Mouse (Mus musculus) CH12.LX (cell line): ENCODE results near the gene Ppil3. TPM values are rescaled to one million over a fixed set of nuclear protein-coding genes. Genes with fewer than 3 reads are reported as not detected.

Experiments used
- DNase-seq: peaks from one replicate; pipeline ENCODE4 v3.0.0-alpha.2; 2013; ENCODE audit errors: extremely low read depth
- H3K27ac ChIP-seq: 2 replicates; pipeline ENCODE4 v1.5.1; 2012; ENCODE audit warnings: low read depth, mild to moderate bottlenecking, control low read depth, moderate library complexity; ENCODE audit not compliant: insufficient read depth
- H3K27me3 ChIP-seq: replicated peaks from 2 replicates; pipeline ENCODE3; 2012; ENCODE audit warnings: inconsistent platforms
- H3K36me3 ChIP-seq, 2 experiments: replicated peaks in 1 of 2; 2 replicates each; pipeline versions ENCODE3 to v1.6.1; 2012; ENCODE audit warnings: inconsistent platforms in 1 of 2, low read length in 1 of 2, mild to moderate bottlenecking in 1 of 2, mixed read lengths in 1 of 2, moderate library complexity in 1 of 2; ENCODE audit not compliant: control insufficient read depth in 1 of 2, insufficient read depth in 1 of 2
- H3K4me1 ChIP-seq, 2 experiments: 2 replicates each; pipeline ENCODE4 v1.6.1; 2012; ENCODE audit warnings: inconsistent platforms in 1 of 2, moderate library complexity in 1 of 2; ENCODE audit not compliant: insufficient read depth in 2 of 2, control insufficient read depth in 1 of 2
- H3K4me2 ChIP-seq: 2 replicates; pipeline ENCODE4 v1.6.1; 2012; ENCODE audit warnings: low read depth, mild to moderate bottlenecking, control low read depth; ENCODE audit not compliant: poor library complexity, insufficient read depth, severe bottlenecking
- H3K4me3 ChIP-seq, 3 experiments: fragments of 150-350 bp in 1 of 3; sonication (generic) in 1 of 3; replicated peaks in 1 of 3; 2 replicates each; pipeline versions ENCODE3 to v1.5.1; 2011 to 2012; ENCODE audit warnings: low read depth in 2 of 3, low read length in 2 of 3, mild to moderate bottlenecking in 2 of 3, moderate library complexity in 2 of 3, control low read depth in 1 of 3, improper control_type of control experiment in 1 of 3, inconsistent platforms in 1 of 3, mixed read lengths in 1 of 3; ENCODE audit not compliant: poor library complexity in 1 of 3
- H3K79me2 ChIP-seq: replicated peaks from 2 replicates; pipeline ENCODE4 v1.6.1; 2012; ENCODE audit warnings: mild to moderate bottlenecking, moderate library complexity; ENCODE audit not compliant: control insufficient read depth, poor library complexity, insufficient read depth, severe bottlenecking; ENCODE audit errors: extremely low read depth
- H3K9ac ChIP-seq: 2 replicates; pipeline ENCODE4 v1.6.1; 2012; ENCODE audit warnings: low read depth, mild to moderate bottlenecking, control low read depth, moderate library complexity; ENCODE audit not compliant: insufficient read depth
- H3K9me3 ChIP-seq: replicated peaks from 2 replicates; pipeline ENCODE3; 2012; ENCODE audit warnings: low read length, inconsistent platforms, mixed read lengths
- BHLHE40 ChIP-seq: IDR thresholded peaks from 2 replicates; pipeline ENCODE4 v1.6.1; 2011; ENCODE audit warnings: mild to moderate bottlenecking, low read depth, low read length, improper control_type of control experiment
- CHD1 ChIP-seq: IDR thresholded peaks from 2 replicates; pipeline ENCODE4 v1.6.1; 2012; ENCODE audit warnings: low read depth, low read length, improper control_type of control experiment, inconsistent platforms
- CHD2 ChIP-seq: IDR thresholded peaks from 2 replicates; pipeline ENCODE4 v1.6.1; 2011; ENCODE audit warnings: low read length, improper control_type of control experiment
- CTCF ChIP-seq, 2 experiments: IDR thresholded peaks in 1 of 2; conservative IDR thresholded peaks in 1 of 2; 2 replicates each; pipeline ENCODE4 v1.5.1; 2011 to 2012; ENCODE audit warnings: low read depth in 2 of 2, low read length in 2 of 2, improper control_type of control experiment in 1 of 2, inconsistent platforms in 1 of 2, mild to moderate bottlenecking in 1 of 2, moderate library complexity in 1 of 2
- E2F4 ChIP-seq: IDR thresholded peaks from 2 replicates; pipeline ENCODE4 v1.6.1; 2011; ENCODE audit warnings: low read depth, low read length, improper control_type of control experiment; ENCODE audit not compliant: insufficient replicate concordance
- ELF1 ChIP-seq: IDR thresholded peaks from 2 replicates; pipeline ENCODE4 v1.6.1; 2014; ENCODE audit warnings: low read depth, mild to moderate bottlenecking, inconsistent platforms, low read length, improper control_type of control experiment
- EP300 ChIP-seq: IDR thresholded peaks from 2 replicates; pipeline ENCODE4 v1.6.1; 2011; ENCODE audit warnings: low read length, improper control_type of control experiment
- ETS1 ChIP-seq: conservative IDR thresholded peaks from 2 replicates; pipeline ENCODE4 v1.6.1; 2012; ENCODE audit warnings: low read depth, mild to moderate bottlenecking, inconsistent platforms, low read length, improper control_type of control experiment, moderate library complexity
- GABPA ChIP-seq: IDR thresholded peaks from 2 replicates; pipeline ENCODE4 v1.6.1; 2012; ENCODE audit warnings: low read depth, low read length, improper control_type of control experiment, inconsistent platforms; ENCODE audit not compliant: insufficient replicate concordance
- JUND ChIP-seq: conservative IDR thresholded peaks from 2 replicates; pipeline ENCODE4 v1.6.1; 2011; ENCODE audit warnings: low read depth, low read length, improper control_type of control experiment
- KAT2A ChIP-seq: IDR thresholded peaks from 2 replicates; pipeline ENCODE4 v1.6.1; 2012; ENCODE audit warnings: low read length, improper control_type of control experiment, inconsistent platforms; ENCODE audit not compliant: insufficient replicate concordance
- MAFK ChIP-seq: IDR thresholded peaks from 2 replicates; pipeline ENCODE4 v1.6.1; 2011; ENCODE audit warnings: low read length, improper control_type of control experiment; ENCODE audit not compliant: insufficient replicate concordance
- MAX ChIP-seq: IDR thresholded peaks from 2 replicates; pipeline ENCODE4 v1.6.1; 2011; ENCODE audit warnings: low read length, improper control_type of control experiment
- MAZ ChIP-seq: IDR thresholded peaks from 2 replicates; pipeline ENCODE4 v1.6.1; 2012; ENCODE audit warnings: low read depth, mild to moderate bottlenecking, inconsistent platforms, low read length, improper control_type of control experiment, moderate library complexity
- MXI1 ChIP-seq: IDR thresholded peaks from 2 replicates; pipeline ENCODE4 v1.6.1; 2011; ENCODE audit warnings: mild to moderate bottlenecking, low read depth, low read length, improper control_type of control experiment
- MYC ChIP-seq: IDR thresholded peaks from 2 replicates; pipeline ENCODE4 v1.6.1; 2011; ENCODE audit warnings: low read depth, mild to moderate bottlenecking, improper control_type of control experiment, low read length
- PAX5 ChIP-seq: IDR thresholded peaks from 2 replicates; pipeline ENCODE4 v1.6.1; 2012; ENCODE audit warnings: low read length, inconsistent platforms, mixed read lengths
- POLR2A ChIP-seq: IDR thresholded peaks from 2 replicates; pipeline ENCODE4 v1.6.1; 2011; ENCODE audit warnings: low read depth, mild to moderate bottlenecking, improper control_type of control experiment, low read length
- POLR2AphosphoS2 ChIP-seq: IDR thresholded peaks from 2 replicates; pipeline ENCODE4 v1.6.1; 2011; ENCODE audit warnings: low read depth, low read length, improper control_type of control experiment
- RCOR1 ChIP-seq: conservative IDR thresholded peaks from 2 replicates; pipeline ENCODE4 v1.6.1; 2012; ENCODE audit warnings: low read depth, mild to moderate bottlenecking, inconsistent platforms, low read length, improper control_type of control experiment
- UBTF ChIP-seq: IDR thresholded peaks from 2 replicates; pipeline ENCODE4 v1.6.1; 2012; ENCODE audit warnings: low read depth, mild to moderate bottlenecking, inconsistent platforms, low read length, improper control_type of control experiment, moderate library complexity
- ZC3H11A ChIP-seq: IDR thresholded peaks from 2 replicates; pipeline ENCODE4 v1.6.1; 2012; ENCODE audit warnings: low read depth, mild to moderate bottlenecking, inconsistent platforms, low read length, improper control_type of control experiment
- ZKSCAN1 ChIP-seq: IDR thresholded peaks from 2 replicates; pipeline ENCODE4 v1.6.1; 2012; ENCODE audit warnings: low read depth, inconsistent platforms, low read length, improper control_type of control experiment, borderline replicate concordance
- ZMIZ1 ChIP-seq: IDR thresholded peaks from 2 replicates; pipeline ENCODE4 v1.6.1; 2012; ENCODE audit warnings: low read depth, mild to moderate bottlenecking, inconsistent platforms, low read length, improper control_type of control experiment
- ZNF384 ChIP-seq: IDR thresholded peaks from 2 replicates; pipeline ENCODE4 v1.6.1; 2012; ENCODE audit warnings: low read depth, low read length, improper control_type of control experiment, inconsistent platforms
- dilution Hi-C: fragments of 300-500 bp; cut with MboI; formaldehyde crosslinking; loops from 2 replicates; pipeline ENCODE4 v1.14.3; 2020; ENCODE audit warnings: low sequenced_read_pairs; ENCODE audit not compliant: extremely low pct_unique_long_range_greater_than_20kb, extremely low pct_ligation_motif_present
- in situ Hi-C: fragments of 300-500 bp; cut with MboI; formaldehyde crosslinking; loops from 3 replicates; pipeline ENCODE4 v1.14.3; 2019; ENCODE audit warnings: low sequenced_read_pairs, low pct_ligation_motif_present, low pct_unique_long_range_greater_than_20kb, mixed read lengths
- polyA plus RNA-seq: library from polyadenylated mRNA; unstranded; fragments of >175 nt; gene quantifications from 2 replicates; pipeline ENCODE4 v1.2.1, GENCODE M21; 2012; ENCODE audit warnings: low read depth; ENCODE audit not compliant: insufficient read length
- total RNA-seq, 2 experiments: library from RNA; depleted of rRNA; stranded (reverse); fragments of 300-350 nt in 1 of 2; fragments of >200 nt in 1 of 2; gene quantifications; 2 replicates each; pipeline ENCODE4 v1.2.3; 2012 to 2014

Gene Ppil3
- total and polyA plus RNA-seq, 3 experiments: 66.1 to 161 (median 103) TPM

DNA sequence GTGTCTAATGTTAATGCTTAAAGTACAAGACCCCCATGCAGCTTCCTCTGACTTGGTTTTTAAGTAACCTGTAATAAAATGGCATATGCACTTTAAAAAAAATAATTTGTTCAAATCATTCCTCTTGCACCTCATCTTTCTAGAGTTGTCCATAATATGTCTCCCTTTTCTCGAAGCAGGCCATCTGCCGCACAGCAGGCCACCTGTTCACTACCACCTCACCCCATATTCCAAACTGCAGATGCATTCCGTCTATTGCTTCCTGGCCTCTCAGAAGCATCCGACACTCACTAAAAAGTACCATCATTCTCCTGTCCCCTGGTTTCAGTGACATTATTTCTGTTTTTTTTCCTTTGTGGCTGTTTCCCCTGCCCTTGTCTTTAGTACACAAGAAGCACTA is 20.3 kb upstream of the Ppil3 start:
- dilution Hi-C loops: no loop called here
- in situ Hi-C loops: no loop called here
- no peak for DNase-seq
- Histone ChIP-seq H3K79me2 (no peaks in the 10 kb centered on the region), H3K36me3 (peaks cover 73 to 85% of the 10 kb centered on the region in 2 experiments), H3K9me3 (no peaks in the 10 kb centered on the region), H3K27me3 (no peaks in the 10 kb centered on the region), H3K4me1 (no peaks in the 10 kb centered on the region), H3K9ac (no peak overlapping the region), H3K4me2 (no peak overlapping the region)
- no peak for TF ChIP-seq POLR2AphosphoS2
- TF ChIP-seq CHD2: no peak
- TF ChIP-seq MAZ: no peak
- TF ChIP-seq MYC: no peak
- no peak for TF ChIP-seq ETS1
- no peak for TF ChIP-seq GABPA
- no peak for TF ChIP-seq POLR2A
- TF ChIP-seq MAX: no peak
- TF ChIP-seq MXI1: no peak
- TF ChIP-seq PAX5: no peak
- no peak for TF ChIP-seq ELF1
- no peak for TF ChIP-seq EP300
- TF ChIP-seq RCOR1: no peak
- TF ChIP-seq MAFK: no peak
- TF ChIP-seq E2F4: no peak
- TF ChIP-seq KAT2A: no peak
- no peak for TF ChIP-seq CTCF (conservative IDR thresholded peaks at IDR 0.05 in 1 of 2, IDR thresholded peaks at IDR 0.05 in 1 of 2; ENCODE audit: low read depth in 2 of 2, low read length in 2 of 2)
- TF ChIP-seq ZNF384: no peak
- TF ChIP-seq, all 38 proteins: peak for 0
- Histone ChIP-seq H3K27ac (no peak overlapping the region), H3K4me3 (no peak overlapping the region)

DNA sequence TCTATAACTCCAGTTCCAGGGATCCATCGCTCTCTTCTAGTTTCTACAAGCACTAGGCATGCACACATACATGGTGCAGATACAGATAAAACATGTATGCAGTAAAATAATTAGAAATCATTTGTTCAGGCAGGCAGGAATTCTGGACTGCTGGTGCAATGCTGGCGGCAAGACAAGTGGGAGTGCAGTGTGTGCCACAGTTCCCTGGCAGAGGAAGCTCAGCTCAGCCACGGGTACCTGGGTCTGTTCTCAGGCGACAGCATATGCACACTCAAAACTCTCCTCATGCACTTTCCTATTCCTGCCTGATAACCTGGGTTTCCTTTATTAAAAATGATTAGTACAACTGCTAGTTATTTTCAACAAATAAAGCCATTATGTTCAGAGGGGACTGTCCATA is 19.8 kb upstream of the Ppil3 start:
- DNase-seq: no peak
- Histone ChIP-seq H3K9me3 (no peaks in the 10 kb centered on the region), H3K79me2 (no peaks in the 10 kb centered on the region), H3K27ac (no peak overlapping the region), H3K4me3 (no peak overlapping the region), H3K27me3 (no peaks in the 10 kb centered on the region), H3K4me2 (no peak overlapping the region), H3K9ac (no peak overlapping the region), H3K36me3 (peaks cover 76 to 85% of the 10 kb centered on the region in 2 experiments), H3K4me1 (no peaks in the 10 kb centered on the region)
- in situ Hi-C loops (no loop called here), dilution Hi-C loops (no loop called here)
- TF ChIP-seq ZC3H11A (no peak), CHD1 (no peak), MAFK (no peak), ETS1 (no peak), MAZ (no peak), MXI1 (no peak), CTCF (conservative IDR thresholded peaks at IDR 0.05 in 1 of 2, IDR thresholded peaks at IDR 0.05 in 1 of 2; ENCODE audit: low read depth in 2 of 2, low read length in 2 of 2) (no peak), ZKSCAN1 (no peak), CHD2 (no peak), ZMIZ1 (no peak), POLR2AphosphoS2 (no peak), ZNF384 (no peak), UBTF (no peak), MYC (no peak), JUND (no peak), BHLHE40 (no peak)
